Mouse (Mus musculus) embryonic facial prominence, embryonic 10.5 days (tissue): ENCODE results near the gene Mogs. TPM values are rescaled to one million over a fixed set of nuclear protein-coding genes. Genes with fewer than 3 reads are reported as not detected.
A peak's percentile ranks its signal among the peaks of the same experiment; 100 is the strongest.
"Not testable (repeated sequence)": the region's sequence is repeated elsewhere in the genome, so short reads cannot be mapped to it uniquely, and the experiment has no call there.

Experiments
- DNase-seq: peaks from one replicate; pipeline ENCODE4 v3.0.0-alpha.2; 2017; ENCODE audit warnings: low spot score
- H3K27ac ChIP-seq: fragments of 300-500 bp; sonication (generic); replicated peaks from 2 replicates; pipeline ENCODE4 v1.5.1; 2016; ENCODE audit warnings: mild to moderate bottlenecking
- H3K27me3 ChIP-seq: fragments of 300-500 bp; sonication (generic); replicated peaks from 2 replicates; pipeline ENCODE4 v1.6.1; 2016; ENCODE audit warnings: low read depth, mild to moderate bottlenecking; ENCODE audit not compliant: poor library complexity, severe bottlenecking
- H3K36me3 ChIP-seq: fragments of 300-500 bp; sonication (generic); replicated peaks from 2 replicates; pipeline ENCODE4 v1.6.1; 2016; ENCODE audit warnings: mild to moderate bottlenecking, moderate library complexity
- H3K4me1 ChIP-seq: fragments of 300-500 bp; sonication (generic); 2 replicates; pipeline ENCODE4 v1.6.1; 2016
- H3K4me3 ChIP-seq: fragments of 300-500 bp; sonication (generic); 2 replicates; pipeline ENCODE4 v1.5.1; 2016; ENCODE audit warnings: mild to moderate bottlenecking, moderate library complexity
- H3K9me3 ChIP-seq: fragments of 300-500 bp; sonication (generic); 2 replicates; pipeline ENCODE4 v1.6.1; 2016; ENCODE audit warnings: mild to moderate bottlenecking
- WGBS: fragments of 180-500 bp; shearing (Covaris S2); methylation state at CpG from one replicate; pipeline ENCODE4 v1.1.7; 2016; 5-methylcytosine and 5-hydroxymethylcytosine counted together
- polyA plus RNA-seq: library from polyadenylated mRNA; unstranded; fragments of >200 nt; fragmentation: Nextera tagmentation; extraction: Ambion mirVana; gene quantifications from 2 replicates; pipeline ENCODE4 v1.2.1, GENCODE M21; 2016

The Mogs gene
- polyA plus RNA-seq, 1 experiment from 2014 or later, result 41.0 TPM

DNA sequence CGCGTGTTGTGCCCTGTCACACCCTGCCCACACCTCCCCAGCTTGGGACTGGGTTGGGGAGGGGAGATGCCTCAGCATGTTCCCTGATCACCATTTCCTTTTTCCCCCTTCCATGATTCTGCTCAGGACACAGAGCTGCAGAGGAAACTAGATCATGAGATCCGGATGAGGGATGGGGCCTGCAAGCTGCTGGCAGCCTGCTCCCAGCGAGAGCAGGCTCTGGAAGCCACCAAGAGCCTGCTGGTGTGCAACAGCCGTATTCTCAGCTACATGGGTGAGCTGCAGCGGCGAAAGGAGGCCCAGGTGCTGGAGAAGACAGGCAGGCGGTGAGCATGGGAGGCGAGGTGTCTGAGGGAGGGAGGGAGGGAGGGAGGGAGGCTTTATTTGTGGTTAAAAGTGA, 30.5 kb downstream of the Mogs start:
- 0 out of 2 replicates have a peak overlapping the region, but pooled peaks have one; percentile 16 for H3K27ac ChIP-seq
- no peak for DNase-seq
- H3K27me3 ChIP-seq, result peaks cover 15% of the 10 kb centered on the region
- no peaks in the 10 kb centered on the region for H3K9me3 ChIP-seq
- whole genome bisulfite sequencing, result 79% methylated on average over 9 of the region's 9 CpGs
- H3K4me3 ChIP-seq, result no peak overlapping the region
- H3K36me3 ChIP-seq, result peaks cover 52% of the 10 kb centered on the region
- peaks cover 47% of the 10 kb centered on the region for H3K4me1 ChIP-seq

- Histone ChIP-seq H3K36me3 (peaks cover 67% of the 10 kb centered on the region), H3K4me3 (no peak overlapping the region), H3K27me3 (peaks cover 6% of the 10 kb centered on the region; the same call in 1 of the 2 replicates), H3K27ac (0 out of 2 replicates have a peak overlapping the region, but pooled peaks have one; percentile 4), H3K4me1 (peaks cover 45% of the 10 kb centered on the region), H3K9me3 (no peaks in the 10 kb centered on the region)
- DNase-seq, result no peak
- WGBS, result 65% methylated on average over 7 of the region's 7 CpGs
Observed at GRCm38 (mm10) chr6:83147280-83147679, 32.0 kb downstream of the Mogs start.

GRCm38 (mm10) chr6:83151721-83152120, 36.4 kb downstream of the Mogs start:
- peaks cover 46% of the 10 kb centered on the region for H3K4me1 ChIP-seq

GRCm38 (mm10) chr6:83153038-83153437, 37.7 kb downstream of the Mogs start:
- Histone ChIP-seq H3K4me1 (peaks cover 41% of the 10 kb centered on the region), H3K27ac (no peak overlapping the region), H3K9me3 (no peaks in the 10 kb centered on the region), H3K27me3 (0 out of 2 replicates have a peak, but pooled peaks cover 15% of the 10 kb centered on the region), H3K4me3 (no peak overlapping the region), H3K36me3 (peaks cover 57% of the 10 kb centered on the region)
- DNase-seq, result no peak
- 84% methylated on average over 12 of the region's 12 CpGs for WGBS

More at GRCm38 (mm10) chr6:83151721-83152120, 36.4 kb downstream of the Mogs start:
- H3K36me3 ChIP-seq, result peaks cover 70% of the 10 kb centered on the region
- 0 out of 2 replicates have a peak, but pooled peaks cover 15% of the 10 kb centered on the region for H3K27me3 ChIP-seq
- no peak overlapping the region for H3K27ac ChIP-seq
- H3K9me3 ChIP-seq, result no peaks in the 10 kb centered on the region
- 31% methylated on average over 8 of the region's 8 CpGs for WGBS
- H3K4me3 ChIP-seq, result no peak overlapping the region
- DNase-seq, result no peak

- Histone ChIP-seq H3K9me3 (no peaks in the 10 kb centered on the region), H3K4me1 (peaks cover 41% of the 10 kb centered on the region), H3K27me3 (0 out of 2 replicates have a peak, but pooled peaks cover 15% of the 10 kb centered on the region), H3K27ac (no peak overlapping the region), H3K36me3 (peaks cover 52% of the 10 kb centered on the region), H3K4me3 (no peak overlapping the region)
- 63% methylated on average over 5 of the region's 5 CpGs for WGBS
- no peak for DNase-seq
Observed at GRCm38 (mm10) chr6:83153485-83153884, 38.2 kb downstream of the Mogs start.

DNA sequence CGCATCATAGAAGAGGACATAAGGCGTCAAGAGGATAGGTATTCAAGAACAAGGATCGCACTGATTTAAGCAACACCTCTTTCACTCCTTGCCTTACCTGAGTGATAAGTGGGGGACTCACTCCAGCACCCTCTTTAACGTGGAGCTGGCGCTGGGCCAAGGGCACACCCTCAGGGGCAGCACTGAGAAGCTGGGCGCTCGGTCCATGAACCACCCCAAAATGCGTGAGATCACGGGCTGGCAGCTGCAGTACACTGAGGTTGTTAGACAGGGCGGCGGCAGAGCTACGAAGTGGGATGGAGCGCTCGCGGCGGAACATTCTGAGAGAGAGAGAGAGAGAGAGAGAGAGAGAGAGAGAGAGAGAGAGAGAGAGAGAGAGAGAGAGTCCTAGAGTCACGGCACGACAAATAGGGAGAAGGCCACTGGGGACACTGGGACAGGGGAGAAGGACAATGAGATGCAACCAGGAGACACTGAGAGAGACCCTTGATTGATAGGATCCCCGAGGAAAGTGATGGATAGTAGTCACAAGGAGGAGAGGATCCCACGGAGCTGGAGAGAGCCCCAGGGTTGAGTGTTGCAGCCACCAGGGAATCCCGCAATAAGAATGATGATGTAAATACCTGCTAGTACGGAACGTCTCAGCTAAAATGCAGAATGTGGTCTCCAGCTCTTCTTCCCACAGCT, 40.4 kb downstream of the Mogs start:
- Histone ChIP-seq H3K4me1 (peaks cover 38% of the 10 kb centered on the region), H3K27ac (peak overlapping the region; percentile 80), H3K4me3 (peak overlapping the region; percentile 73), H3K27me3 (peaks cover 26% of the 10 kb centered on the region), H3K36me3 (peaks cover 30% of the 10 kb centered on the region), H3K9me3 (no peaks in the 10 kb centered on the region)
- WGBS, result 11% methylated on average over 23 of the region's 23 CpGs
- peak; percentile 38 for DNase-seq

DNA sequence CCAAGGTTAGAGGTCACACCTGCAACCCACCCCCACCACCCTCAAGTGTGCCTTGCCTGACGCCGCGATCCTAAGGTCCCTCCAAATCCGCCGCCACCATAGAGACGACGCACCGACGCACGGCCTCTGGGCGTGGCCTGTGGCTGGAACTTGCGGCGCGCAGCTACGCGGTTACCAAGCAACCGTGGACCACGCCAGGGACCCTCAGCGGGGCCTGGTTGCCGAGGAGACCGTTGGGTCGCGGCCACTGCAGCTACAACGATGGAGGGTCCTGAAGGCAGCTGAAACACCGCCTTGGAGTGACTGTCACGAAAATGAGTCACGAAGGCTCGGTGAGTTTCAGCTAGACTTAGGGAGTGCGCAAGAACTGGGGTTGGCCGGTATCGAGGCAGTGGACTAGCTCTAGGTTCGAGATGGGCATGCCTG, 41.0 kb downstream of the Mogs start, which contains the start of the genes Wdr54 and 1700003E16Rik:
Wdr54 (minus strand) TSS at position 139 of the 426 bp plus-strand sequence.
1700003E16Rik (plus strand) TSS at position 146 of the 426 bp plus-strand sequence.
- peaks cover 35% of the 10 kb centered on the region for H3K4me1 ChIP-seq
- peak; percentile 92 for DNase-seq
- H3K27me3 ChIP-seq, result peaks cover 32% of the 10 kb centered on the region
- H3K4me3 ChIP-seq, result peak within 1 kb of the TSS; percentile 73
- peaks cover 24% of the 10 kb centered on the region for H3K36me3 ChIP-seq
- no peaks in the 10 kb centered on the region for H3K9me3 ChIP-seq
- WGBS, result 2% methylated on average over 32 of the region's 32 CpGs
- H3K27ac ChIP-seq, result peak within 1 kb of the TSS; percentile 80

DNA sequence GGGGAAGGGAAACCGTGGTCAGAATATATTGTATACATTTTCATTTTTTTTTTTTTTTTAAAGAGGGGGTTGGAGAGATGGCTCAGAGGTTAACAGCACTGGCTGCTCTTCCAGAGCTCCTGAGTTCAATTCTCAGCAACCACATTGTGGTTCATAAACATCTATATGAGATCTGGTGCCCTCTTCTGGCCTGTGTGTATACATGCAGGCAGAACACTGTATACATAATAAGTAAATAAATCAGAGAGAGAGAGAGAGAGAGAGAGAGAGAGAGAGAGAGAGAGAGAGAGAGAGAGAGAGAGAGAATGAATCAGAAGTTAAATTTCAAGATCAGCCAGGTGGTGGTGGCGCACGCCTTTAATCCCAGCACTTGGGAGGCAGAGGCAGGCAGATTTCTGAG, 44.2 kb downstream of the Mogs start:
- H3K27ac ChIP-seq, H3K4me3 ChIP-seq, H3K36me3 ChIP-seq, H3K9me3 ChIP-seq: not testable (repeated sequence)
- DNase-seq, result peak; percentile 52
- Histone ChIP-seq H3K27me3 (peaks cover 46% of the 10 kb centered on the region), H3K4me1 (peaks cover 41% of the 10 kb centered on the region)
- WGBS, result 33% methylated on average over 3 of the region's 3 CpGs

DNA sequence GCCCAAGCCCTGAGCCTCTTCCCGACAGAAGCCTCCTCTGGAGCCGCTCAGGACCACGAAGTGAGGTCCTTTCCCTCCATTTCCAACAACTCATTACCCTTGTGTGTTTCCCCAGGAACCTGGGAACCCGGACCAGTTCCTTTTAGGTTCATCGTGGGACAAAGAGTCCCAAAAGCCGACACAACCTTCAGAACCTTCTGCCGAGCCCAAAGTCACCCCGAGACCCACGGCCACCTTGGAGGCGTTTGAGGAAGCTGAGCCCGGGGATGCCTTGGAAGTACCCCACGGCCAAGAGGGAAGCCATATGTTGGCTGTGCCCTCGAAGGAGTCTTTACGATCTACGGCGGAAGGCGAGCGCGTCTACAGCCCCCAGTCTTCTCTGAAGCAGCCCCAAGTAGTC, 46.1 kb downstream of the Mogs start:
- H3K27ac ChIP-seq, result no peak overlapping the region
- 6% methylated on average over 19 of the region's 19 CpGs for WGBS
- DNase-seq, result no peak

GRCm38 (mm10) chr6:83161921-83162641, 46.8 kb downstream of the Mogs start:
- Histone ChIP-seq H3K27ac (peak overlapping the region; percentile 12; the same call in 1 of the 2 replicates), H3K9me3 (no peaks in the 10 kb centered on the region), H3K4me1 (peaks cover 36% of the 10 kb centered on the region), H3K27me3 (peaks cover 34% of the 10 kb centered on the region), H3K36me3 (no peaks in the 10 kb centered on the region), H3K4me3 (peak overlapping the region; percentile 54)
- WGBS, result under 1% methylated on average over 49 of the region's 49 CpGs
- peak; percentile 65 for DNase-seq

More for the DNA sequence above, 46.1 kb downstream of the Mogs start:
- H3K36me3 ChIP-seq, result no peaks in the 10 kb centered on the region
- H3K4me3 ChIP-seq, result peak overlapping the region; percentile 54
- H3K9me3 ChIP-seq, result no peaks in the 10 kb centered on the region
- peaks cover 32% of the 10 kb centered on the region for H3K4me1 ChIP-seq
- H3K27me3 ChIP-seq, result peaks cover 34% of the 10 kb centered on the region

DNA sequence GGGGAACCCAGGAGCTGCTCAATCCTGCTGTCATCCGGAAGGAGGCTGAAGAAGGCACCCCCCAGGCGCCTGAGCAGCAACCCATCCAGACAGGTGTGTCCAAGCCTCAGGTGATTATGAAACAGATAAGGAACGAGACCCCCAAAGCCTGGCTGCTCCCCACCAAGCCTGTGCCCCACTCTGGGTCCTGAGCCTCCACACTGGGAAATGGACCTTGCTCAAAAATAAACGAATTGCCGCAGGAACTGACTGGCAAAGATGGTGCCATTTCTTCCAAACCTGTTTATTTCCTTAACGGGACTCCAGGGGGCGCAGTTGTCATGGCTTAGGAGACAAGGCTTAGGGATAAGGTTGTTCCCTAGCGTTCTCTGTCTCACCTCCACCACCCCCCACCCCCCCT, 47.4 kb downstream of the Mogs start:
- under 1% methylated on average over 8 of the region's 8 CpGs for WGBS
- H3K9me3 ChIP-seq, result no peaks in the 10 kb centered on the region

GRCm38 (mm10) chr6:83165026-83165606, 49.8 kb downstream of the Mogs start:
- Histone ChIP-seq H3K4me3 (peak overlapping the region; percentile 88), H3K27ac (peak overlapping the region; percentile 99), H3K36me3 (no peaks in the 10 kb centered on the region), H3K9me3 (no peaks in the 10 kb centered on the region), H3K4me1 (peaks cover 40% of the 10 kb centered on the region), H3K27me3 (peaks cover 28% of the 10 kb centered on the region)
- 8% methylated on average over 6 of the region's 6 CpGs for WGBS
- DNase-seq, result no peak

More for the DNA sequence above, 47.4 kb downstream of the Mogs start:
- Histone ChIP-seq H3K27me3 (peaks cover 34% of the 10 kb centered on the region), H3K4me1 (peaks cover 40% of the 10 kb centered on the region), H3K36me3 (no peaks in the 10 kb centered on the region), H3K27ac (no peak overlapping the region), H3K4me3 (peak overlapping the region; percentile 54)
- peak; percentile 77 for DNase-seq
